Comparison of ENCODE assay signal across 8 mouse cellular contexts in the genomic region with DNA sequence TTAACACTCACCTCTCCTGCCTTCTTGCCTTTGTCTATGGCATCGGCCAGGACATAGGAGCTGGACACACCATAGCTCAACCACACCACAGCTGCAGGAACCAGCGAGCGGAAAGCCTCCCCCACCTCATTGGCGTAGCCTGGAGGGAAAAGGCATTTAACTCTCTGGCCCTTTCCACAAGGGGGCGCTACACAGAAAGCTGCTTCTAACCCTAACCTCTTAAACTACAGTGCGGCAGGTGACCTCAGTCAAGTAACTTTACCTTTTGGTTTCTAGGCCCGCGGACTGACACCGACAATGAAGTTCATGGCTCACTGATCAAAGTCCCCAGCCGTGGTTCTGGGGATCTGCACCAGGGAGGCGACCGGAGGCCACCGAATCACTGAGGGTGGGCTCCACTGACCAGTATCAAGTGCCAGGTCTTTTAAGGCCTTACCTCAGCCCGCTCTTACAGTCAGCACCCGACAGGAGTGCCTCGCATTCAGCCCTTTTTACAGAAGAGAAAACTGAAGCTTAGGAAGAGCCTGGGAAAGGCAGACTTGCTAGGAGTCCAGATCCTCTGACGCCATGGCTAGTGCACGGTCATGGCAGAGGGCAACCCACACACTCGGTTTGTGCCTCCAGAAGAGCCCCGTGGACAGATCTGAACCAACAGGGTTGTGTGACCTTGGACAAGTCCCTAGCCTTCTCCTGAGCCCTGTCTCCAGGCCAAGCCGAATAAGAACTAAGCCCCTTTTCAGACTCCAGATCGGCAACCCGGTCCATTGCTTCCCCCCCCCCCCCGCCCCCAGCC. TPM values are rescaled to one million over a fixed set of nuclear protein-coding genes. Genes with fewer than 3 reads are reported as not detected.
DNase-seq lines count a peak whose midpoint lies in the region; ATAC-seq and TF ChIP-seq lines count a peak whose summit lies in the region.

No protein-coding gene starts in this region.

- H3K4me1 ChIP-seq in forebrain, embryonic 15.5 days: peaks cover 27% of the 10 kb centered on the region
- H3K4me1 ChIP-seq in hindbrain, embryonic 11.5 days (replicated peaks; ENCODE audit: control insufficient read depth, insufficient read depth, low read length): peaks cover 3% of the 10 kb centered on the region; the same call in 1 of the 2 replicates

- no peaks in the 10 kb centered on the region for H3K27me3 ChIP-seq in Patski
- no peaks in the 10 kb centered on the region for H3K27me3 ChIP-seq in forebrain, embryonic 15.5 days
- H3K27me3 ChIP-seq in hindbrain, embryonic 11.5 days (ENCODE audit: control insufficient read depth, insufficient read depth, low read length): no peaks in the 10 kb centered on the region

- H3K9me3 ChIP-seq in forebrain, embryonic 15.5 days: no peaks in the 10 kb centered on the region
- H3K9me3 ChIP-seq in hindbrain, embryonic 11.5 days (ENCODE audit: control insufficient read depth, low read length): no peaks in the 10 kb centered on the region

- H3K4me3 ChIP-seq in forebrain, embryonic 15.5 days: peak overlapping the region; percentile 50
- H3K4me3 ChIP-seq in hindbrain, embryonic 11.5 days (ENCODE audit: low read depth, low read length): peak overlapping the region; percentile 51

- peak; percentile 73 for TF ChIP-seq CTCF in Patski (IDR thresholded peaks at IDR 0.05)

- POLR2A ChIA-PET in Patski (lab: Charles Lee): no interaction called here

- WGBS in forebrain, embryonic 15.5 days: 4% methylated on average over 23 of the region's 24 CpGs
- WGBS in hindbrain, embryonic 11.5 days: 9% methylated on average over 23 of the region's 24 CpGs

- no peaks in the 10 kb centered on the region for H3K36me3 ChIP-seq in forebrain, embryonic 15.5 days
- H3K36me3 ChIP-seq in hindbrain, embryonic 11.5 days (ENCODE audit: control insufficient read depth, insufficient read depth, low read length): no peaks in the 10 kb centered on the region

- peak overlapping the region; percentile 41 for H3K9ac ChIP-seq in forebrain, embryonic 15.5 days (replicated peaks)
- peak overlapping the region; percentile 56 for H3K9ac ChIP-seq in hindbrain, embryonic 11.5 days (ENCODE audit: low read depth, low read length)

- CTCF ChIA-PET in Patski (lab: Charles Lee): interaction anchor here (1.0 to 1.5 kb wide), 4 partner anchors 10 to 38 kb away, joined by 3 to 9 read pairs (median 5); no protein-coding TSS in a partner anchor

- DNase-seq in Patski (ENCODE audit: low read depth, low spot score): no peak
- DNase-seq in cerebellum, adult 11-12 months: peak; percentile 67
- peak; percentile 76 for DNase-seq in hindbrain, embryonic 11.5 days (ENCODE audit: low spot score)
- DNase-seq in layer of hippocampus, postnatal 14 days (ENCODE audit: low spot score in 2 of 2): peak; percentile 70
- DNase-seq in lung, postnatal 4 days: peak; percentile 58 to 82
- peak; percentile 76 for DNase-seq in retina, postnatal 7 days (ENCODE audit: low read depth, low spot score)
- peak; percentile 83 for DNase-seq in thymus, postnatal 4 days

- no peak for ATAC-seq in Patski
- no peak for ATAC-seq in forebrain, embryonic 15.5 days (replicated peaks)
- no peak for ATAC-seq in hindbrain, embryonic 11.5 days (ENCODE audit: low FRiP score)

- peak overlapping the region; percentile 79 for H3K4me2 ChIP-seq in forebrain, embryonic 15.5 days (replicated peaks)
- H3K4me2 ChIP-seq in hindbrain, embryonic 11.5 days (replicated peaks; ENCODE audit: low read depth, low read length): peak overlapping the region; percentile 68

- H3K27ac ChIP-seq in forebrain, embryonic 15.5 days (replicated peaks): 0 out of 2 replicates have a peak overlapping the region, but pooled peaks have one; percentile 88
- H3K27ac ChIP-seq in hindbrain, embryonic 11.5 days (ENCODE audit: low read depth, low read length): 0 out of 2 replicates have a peak overlapping the region, but pooled peaks have one; percentile 42

- in situ Hi-C loops in Patski (cut with MboI; ENCODE audit: low pct_unique_long_range_greater_than_20kb): no loop called here

RNA-seq across cellular contexts. Expression of a gene that starts 0.7 kb away (rescaled TPM):
- polyA plus RNA-seq in Patski (2021): 15.1 TPM
- 7.3 and 7.7 TPM in 2 replicates for polyA plus RNA-seq in forebrain, embryonic 15.5 days (2015; fragmentation: Nextera tagmentation; extraction: Ambion mirVana)
- 5.7 and 6.2 TPM in 2 replicates for polyA plus RNA-seq in hindbrain, embryonic 11.5 days (2014; fragmentation: Nextera tagmentation; extraction: Ambion mirVana)
- total RNA-seq in layer of hippocampus, postnatal 14 days (2021): 100 to 1,000 TPM in 1 of 2 experiments, 10 to 100 TPM in 1; 95.0 to 100 TPM

RNA-seq across cellular contexts. Expression of a gene that starts 28.6 kb away (rescaled TPM):
- polyA plus RNA-seq in Patski (2021): 23.6 TPM
- polyA plus RNA-seq in forebrain, embryonic 15.5 days (2015; fragmentation: Nextera tagmentation; extraction: Ambion mirVana): 1.5 and 2.4 TPM in 2 replicates
- 1.7 and 2.1 TPM in 2 replicates for polyA plus RNA-seq in hindbrain, embryonic 11.5 days (2014; fragmentation: Nextera tagmentation; extraction: Ambion mirVana)
- total RNA-seq in layer of hippocampus, postnatal 14 days (2021): 10 to 100 TPM; 43.2 to 44.3 TPM

RNA-seq across cellular contexts. Expression of a gene that starts 29.9 kb away (rescaled TPM):
- polyA plus RNA-seq in Patski (2021): not detected
- polyA plus RNA-seq in forebrain, embryonic 15.5 days (2015; fragmentation: Nextera tagmentation; extraction: Ambion mirVana): 0.75 and 0.91 TPM in 2 replicates
- polyA plus RNA-seq in hindbrain, embryonic 11.5 days (2014; fragmentation: Nextera tagmentation; extraction: Ambion mirVana): not detected in 2 replicates
- 1 to 10 TPM; 3.1 TPM for total RNA-seq in layer of hippocampus, postnatal 14 days (2021)

RNA-seq across cellular contexts. Expression of a gene that starts 40.4 kb away (rescaled TPM):
- 31.8 TPM for polyA plus RNA-seq in Patski (2021)
- polyA plus RNA-seq in forebrain, embryonic 15.5 days (2015; fragmentation: Nextera tagmentation; extraction: Ambion mirVana): 47.2 and 49.7 TPM in 2 replicates
- polyA plus RNA-seq in hindbrain, embryonic 11.5 days (2014; fragmentation: Nextera tagmentation; extraction: Ambion mirVana): 24.8 and 31.8 TPM in 2 replicates
- total RNA-seq in layer of hippocampus, postnatal 14 days (2021): 10 to 100 TPM; 34.4 to 38.2 TPM
